Mouse (Mus musculus) C2C12 (cell line): ENCODE results near the gene Olfr656.

Source experiments
- CTCF ChIP-seq: IDR thresholded peaks from one replicate; pipeline ENCODE4 v1.5.1; 2011; ENCODE audit not compliant: control insufficient read depth, insufficient read depth, insufficient read length
- MYOD1 ChIP-seq: IDR thresholded peaks from one replicate; pipeline ENCODE4 v1.6.1; 2011; ENCODE audit warnings: low read depth; ENCODE audit not compliant: control insufficient read depth, insufficient read length

- TF ChIP-seq CTCF (no peak), MYOD1 (no peak)
These were observed at the start of gene Olfr656 for GRCm38 (mm10) chr7:104613655-104614054.
